Mouse (Mus musculus): Measurements from ENCODE around the gene Gpr19.

DNA sequence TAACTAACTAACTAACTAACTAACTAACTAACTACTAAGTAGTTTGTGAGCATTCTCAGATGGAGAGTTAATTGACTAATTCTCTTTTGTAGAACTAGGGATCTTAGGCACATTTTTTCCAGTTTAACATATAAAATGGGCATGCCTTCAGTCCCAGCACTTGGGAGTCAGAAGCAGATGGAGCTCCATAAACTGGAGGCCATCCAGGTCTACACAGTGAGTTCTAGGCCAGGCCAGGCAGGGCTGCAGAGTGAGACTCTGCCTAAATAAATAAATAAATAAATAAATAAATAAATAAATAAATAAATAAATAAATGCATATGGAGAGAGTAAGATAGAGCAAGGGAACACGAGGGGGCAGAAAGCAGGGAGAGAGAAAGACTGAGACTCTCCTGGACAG, 20.5 kb downstream of the Gpr19 start:
- TF ChIP-seq CTCF (IDR thresholded peaks at IDR 0.05; ENCODE audit: low read depth) (no peak), EP300 (IDR thresholded peaks at IDR 0.05; ENCODE audit: low read depth) (no peak)

Measured in liver, postnatal 0 days (tissue).